Mouse (Mus musculus): ENCODE results near the gene Ppm1j.

DNA sequence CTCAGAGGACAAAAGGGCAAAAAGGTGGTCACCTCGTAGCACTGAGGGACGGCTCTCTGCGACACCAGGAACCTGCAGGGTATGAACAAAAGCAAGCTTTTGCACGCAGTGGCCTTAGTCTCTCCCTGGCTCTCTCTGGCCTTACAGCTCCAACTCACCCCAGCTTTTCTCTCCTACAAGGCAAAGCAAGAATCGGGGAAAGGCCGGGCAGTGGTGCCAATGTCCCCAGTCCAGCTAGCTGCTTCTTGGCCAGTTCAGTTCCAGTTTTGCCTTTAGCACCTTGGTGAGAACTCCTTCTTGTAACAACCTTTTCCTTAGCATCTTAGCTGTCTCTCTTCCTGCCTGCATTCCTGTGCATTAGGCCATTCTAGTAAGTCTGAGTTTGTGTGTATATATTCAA lies 20.6 kb downstream of the Ppm1j start:
- no peak for TF ChIP-seq GATA1 (IDR thresholded peaks at IDR 0.05; ENCODE audit: low read length)
- TF ChIP-seq TAL1 (IDR thresholded peaks at IDR 0.05; ENCODE audit: low read length) = no peak
